Mouse (Mus musculus) adrenal gland, postnatal 25 days (tissue): ENCODE measurements around the gene Srek1ip1. TPM values are rescaled to one million over a fixed set of nuclear protein-coding genes. Genes with fewer than 3 reads are reported as not detected.

Source experiments
- DNase-seq: peaks from one replicate; pipeline ENCODE4 v3.0.0; 2021; ENCODE audit warnings: mixed read lengths
- total RNA-seq: library from RNA; stranded (reverse); gene quantifications from 2 replicates; pipeline ENCODE4 v1.2.3, GENCODE M21; 2021

The Srek1ip1 gene
- total RNA-seq, 1 experiment from 2014 or later, result 22.8 TPM

GRCm38 (mm10) chr13:104843295-104844089, 51.2 kb downstream of the Srek1ip1 start:
- DNase-seq, result no peak

DNA sequence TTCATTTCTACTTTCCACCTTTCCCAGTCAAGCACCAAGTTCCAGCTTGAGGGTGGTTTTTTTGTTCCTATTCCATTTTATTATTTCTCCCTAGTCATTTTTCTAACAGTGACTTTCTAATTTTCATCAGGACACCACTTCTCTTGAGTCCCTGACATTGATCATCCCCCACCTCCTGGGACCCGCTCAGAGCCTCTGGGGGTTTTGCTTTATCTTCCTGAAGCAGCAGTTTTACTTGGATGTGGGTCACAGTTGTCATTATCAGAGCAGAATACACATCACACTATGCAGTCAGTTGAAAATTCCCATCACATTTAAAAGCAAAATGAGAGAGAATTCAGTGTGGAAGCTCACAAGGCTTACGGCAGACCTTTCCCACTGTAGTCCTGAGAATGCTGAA, 61.4 kb downstream of the Srek1ip1 start:
- no peak for DNase-seq

DNA sequence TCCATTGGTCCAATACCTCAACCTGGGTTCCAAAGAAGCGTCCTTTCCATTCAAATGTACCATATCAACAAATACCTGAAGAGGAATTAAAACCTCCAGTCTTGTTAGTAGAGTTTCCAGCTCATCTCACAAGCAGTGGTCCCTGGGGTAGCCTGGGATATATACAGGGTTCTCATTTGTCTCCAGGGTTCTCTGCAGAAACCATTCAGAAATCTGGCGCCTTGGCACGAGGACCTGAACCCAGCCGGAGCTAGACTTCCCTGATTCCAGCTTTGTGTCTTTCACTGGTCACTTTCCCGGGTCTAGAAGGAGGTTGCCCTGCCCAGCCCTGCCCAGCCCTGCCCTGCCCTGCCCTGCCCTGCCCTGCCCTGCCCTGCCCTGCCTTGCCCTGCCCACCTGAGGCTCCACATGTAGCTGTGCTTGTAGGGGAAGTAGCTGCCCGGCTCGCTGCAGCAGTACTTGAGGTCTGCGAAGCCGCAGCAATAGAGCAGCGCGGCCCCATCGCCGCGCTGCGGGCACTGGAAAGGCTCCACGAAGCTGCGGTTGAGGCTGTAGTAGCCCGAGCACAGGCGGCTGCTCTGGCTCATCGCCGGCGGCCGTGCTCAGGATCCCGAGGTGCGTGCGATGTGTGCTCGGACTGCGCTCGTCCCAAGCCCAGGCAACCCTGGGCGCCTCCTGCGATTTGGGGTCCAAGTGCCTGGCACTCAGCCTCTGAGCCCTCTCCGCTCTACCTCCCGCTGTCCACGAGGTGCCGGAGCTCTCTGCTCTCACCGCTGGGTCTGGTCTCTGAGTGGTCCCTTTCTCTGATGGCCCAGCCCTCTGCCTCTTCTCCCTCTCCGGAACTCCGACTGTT, 71.1 kb downstream of the Srek1ip1 start, which contains the start of gene Shisal2b:
Shisal2b (minus strand) TSS at position 767 of the 853 bp plus-strand sequence.
- DNase-seq, result peak; percentile 45

DNA sequence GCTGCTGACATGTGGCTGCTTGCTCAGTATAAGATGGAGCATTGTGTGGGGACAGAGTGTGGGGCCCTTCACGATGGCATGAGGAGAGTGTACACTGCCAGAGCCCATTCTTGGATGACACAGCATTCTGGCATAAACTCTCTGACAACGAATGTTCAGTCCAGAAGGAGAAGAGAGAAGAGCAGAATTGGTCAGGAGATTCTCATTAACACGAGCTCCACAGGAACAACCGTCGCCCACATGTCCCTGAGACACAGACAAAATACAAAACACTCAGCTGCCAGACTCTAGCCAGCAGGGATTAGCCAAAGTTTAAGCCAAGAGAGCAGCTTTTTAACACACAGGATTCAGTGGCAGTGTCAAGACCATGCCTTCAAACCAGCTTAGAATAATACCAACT, 74.4 kb downstream of the Srek1ip1 start:
- no peak for DNase-seq

DNA sequence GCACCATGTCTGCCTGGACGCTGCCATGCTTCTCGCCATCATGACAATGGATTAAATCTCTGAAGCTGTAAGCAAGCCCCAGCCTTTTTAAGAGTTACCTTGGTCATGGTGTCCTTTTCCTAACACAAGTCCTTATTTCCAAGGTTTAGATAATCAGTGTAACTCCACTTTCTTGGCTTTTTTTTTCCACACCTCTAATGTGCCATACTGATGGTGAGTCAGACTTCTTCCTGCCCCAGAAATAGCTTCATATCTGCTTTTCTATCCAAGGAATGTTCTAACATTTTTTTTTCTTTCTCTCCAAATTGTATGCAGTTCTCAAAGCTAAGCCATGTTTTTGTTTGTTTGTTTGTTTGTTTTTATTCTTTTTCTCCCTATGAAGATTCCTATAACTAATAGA, 77.6 kb downstream of the Srek1ip1 start:
- no peak for DNase-seq

DNA sequence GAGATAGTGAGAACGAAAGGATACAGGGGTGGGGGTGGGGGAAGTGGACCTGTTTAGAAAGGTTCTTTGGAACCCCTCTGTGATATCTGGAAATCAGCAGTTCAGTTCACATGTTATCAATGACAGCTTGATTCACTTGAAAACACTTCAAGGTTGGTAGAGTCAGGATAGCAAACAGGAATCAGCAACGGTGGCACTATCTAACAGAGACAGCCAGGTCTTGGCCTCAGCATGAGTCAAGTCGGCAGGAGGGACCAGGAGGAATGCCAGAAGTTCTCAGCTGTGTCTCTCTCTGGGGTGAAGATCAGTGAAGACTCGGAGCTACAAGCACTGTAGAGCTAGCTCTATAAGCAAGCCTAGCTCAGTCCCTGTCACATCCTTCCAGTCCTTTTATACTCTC, 86.2 kb downstream of the Srek1ip1 start:
- no peak for DNase-seq

- no peak for DNase-seq
These were observed 91.4 kb downstream of the Srek1ip1 start for GRCm38 (mm10) chr13:104883566-104884249.

DNA sequence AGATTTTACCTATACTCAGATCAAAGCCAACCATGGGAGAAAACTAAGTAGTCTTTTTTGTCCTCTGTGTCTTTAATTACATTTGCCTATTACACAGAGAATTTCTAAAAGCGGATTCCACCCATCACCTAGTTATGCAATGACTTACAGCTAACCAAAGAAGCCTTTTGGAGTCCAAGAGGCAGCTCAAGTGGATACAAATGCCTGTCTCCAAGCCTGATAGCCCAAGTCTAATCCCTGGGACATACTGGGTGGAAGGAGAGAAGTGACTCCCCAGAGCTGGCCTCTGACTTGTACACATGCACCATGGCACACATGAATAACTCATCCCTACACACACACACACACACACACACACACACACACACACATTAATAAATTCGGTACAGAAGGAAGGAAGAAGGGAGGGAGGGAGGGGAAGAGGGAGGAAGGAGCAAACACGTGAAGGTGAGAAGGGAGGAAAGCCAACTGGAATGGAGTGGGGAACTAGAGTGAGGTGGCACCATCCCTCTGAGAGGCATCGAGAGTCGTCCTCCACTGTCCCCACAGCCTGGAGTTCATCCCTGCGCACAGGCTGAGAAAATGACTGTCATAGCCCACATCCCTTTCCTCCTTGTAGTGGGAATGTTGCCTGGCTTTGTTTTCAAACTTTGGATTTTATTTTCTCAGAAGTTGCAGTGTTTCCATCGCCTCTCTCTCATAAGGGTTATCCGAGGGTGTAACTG, 94.2 kb downstream of the Srek1ip1 start:
- DNase-seq, result no peak

Other genes starting within 250 kb of the Srek1ip1 start
- gene Cwc27, start 24.7 kb downstream of the Srek1ip1 start, total RNA-seq, result 15.9 and 19.6 TPM in 2 replicates
- gene Shisal2b, start 71.4 kb downstream of the Srek1ip1 start, total RNA-seq, result not detected in 2 replicates